Mouse (Mus musculus) gonadal fat pad, adult 2 months (tissue): ENCODE data around the gene Alkbh4. TPM values are rescaled to one million over a fixed set of nuclear protein-coding genes. Genes with fewer than 3 reads are reported as not detected.

Experiments used
- DNase-seq: peaks from one replicate; pipeline ENCODE4 v3.0.0-alpha.2; 2012; ENCODE audit warnings: low read depth
- polyA plus RNA-seq: library from polyadenylated mRNA; depleted of rRNA; stranded (reverse); fragments of >200 nt; gene quantifications from 2 replicates; pipeline ENCODE4 v1.2.3, GENCODE M21; 2012; rRNA removed

Gene Alkbh4
- polyA plus RNA-seq, 1 experiment, result 10.8 TPM

DNA sequence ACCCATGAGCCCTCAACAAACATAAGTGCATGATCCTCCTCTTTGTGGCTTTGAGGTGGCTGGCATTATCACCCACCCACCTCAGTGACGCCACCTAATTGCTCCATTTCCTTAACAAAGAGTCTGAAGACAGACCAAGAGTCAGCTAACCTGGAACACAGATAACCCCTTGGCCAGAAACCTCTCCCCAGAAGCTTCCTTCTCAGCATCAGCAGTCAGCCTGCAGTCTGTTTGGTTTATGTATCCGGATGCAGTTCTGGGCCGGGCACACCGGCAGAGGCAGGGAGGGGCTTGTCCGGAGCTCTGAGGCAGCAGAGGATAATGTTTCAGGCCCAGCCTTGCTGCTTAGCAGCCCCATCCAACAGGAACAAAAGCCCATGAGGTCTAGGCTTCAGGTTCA is 43.6 kb downstream of the Alkbh4 start:
- DNase-seq, result no peak

DNA sequence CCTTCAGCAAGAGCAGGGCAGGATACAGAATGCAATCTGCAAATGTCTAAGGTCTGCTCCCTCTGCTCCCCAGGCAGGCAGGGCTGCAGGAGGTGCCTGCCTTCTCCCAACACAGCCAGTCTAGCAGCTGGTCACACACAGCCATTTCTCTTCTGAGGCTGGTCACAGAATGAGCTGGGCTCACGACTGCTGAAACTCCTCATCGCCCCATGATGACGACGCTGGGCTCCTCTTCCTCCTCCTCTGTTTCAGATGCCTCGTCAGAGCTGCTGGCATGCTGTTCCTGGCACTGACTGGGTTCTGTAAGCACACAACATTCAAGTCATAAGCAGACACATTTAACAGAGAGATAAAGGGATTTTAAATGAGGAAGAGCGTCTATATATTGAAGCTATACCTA is 45.3 kb downstream of the Alkbh4 start:
- DNase-seq, result no peak

DNA sequence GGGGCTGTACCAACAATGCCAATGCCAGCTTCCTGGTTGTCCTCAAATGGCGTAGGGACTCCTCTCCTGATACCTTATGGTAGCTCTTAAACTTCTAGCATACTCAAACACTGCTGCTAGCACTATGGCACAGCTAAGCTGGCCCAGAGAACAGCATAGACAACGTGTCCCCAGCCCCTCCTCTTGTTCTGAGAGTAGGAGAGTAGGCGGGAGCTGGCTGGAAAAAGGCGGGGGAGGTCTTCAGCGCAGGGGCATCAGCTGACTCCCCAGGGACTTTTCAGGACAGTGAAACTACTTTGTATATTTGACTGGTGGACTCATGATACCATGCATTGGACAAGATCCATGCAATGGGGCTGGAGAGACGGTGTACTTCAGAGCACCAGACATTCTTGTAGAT is 46.1 kb downstream of the Alkbh4 start:
- DNase-seq, result no peak

DNA sequence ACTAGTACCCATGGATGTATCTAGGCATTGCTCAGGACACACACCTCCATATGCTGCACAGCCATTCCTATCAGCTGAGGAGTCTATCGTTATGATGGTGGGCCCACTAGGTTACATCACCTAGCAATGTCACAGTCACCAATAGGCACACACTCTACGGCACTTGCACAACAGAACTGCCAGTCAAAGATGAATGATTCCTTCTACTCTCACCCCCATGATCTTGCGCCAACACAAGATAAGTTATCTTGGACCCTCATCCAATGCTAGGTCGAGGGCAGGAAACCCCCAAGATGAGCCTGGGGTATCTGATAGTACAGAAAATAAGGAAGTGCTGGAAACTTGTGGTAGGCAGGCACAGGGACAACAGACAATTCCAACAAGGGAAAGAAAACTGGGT is 46.9 kb downstream of the Alkbh4 start:
- no peak for DNase-seq

DNA sequence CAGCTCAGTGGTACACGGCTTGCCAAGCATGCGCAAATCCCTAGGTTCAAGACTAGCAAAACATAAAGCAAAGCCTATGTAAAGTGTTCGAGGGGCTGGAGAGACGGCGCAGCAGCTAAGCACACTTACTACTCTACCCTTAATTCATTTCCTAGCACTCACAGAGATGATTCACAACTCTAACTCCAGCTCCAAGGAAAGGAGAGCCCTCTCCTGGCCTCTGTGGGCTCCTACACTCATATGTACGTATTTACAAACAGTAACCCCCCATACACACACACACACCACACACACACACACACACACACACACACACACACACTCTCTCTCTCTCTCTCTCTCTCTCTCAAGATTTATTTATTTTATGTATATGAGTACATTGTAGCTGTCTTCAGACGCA is 47.8 kb downstream of the Alkbh4 start:
- no peak for DNase-seq

DNA sequence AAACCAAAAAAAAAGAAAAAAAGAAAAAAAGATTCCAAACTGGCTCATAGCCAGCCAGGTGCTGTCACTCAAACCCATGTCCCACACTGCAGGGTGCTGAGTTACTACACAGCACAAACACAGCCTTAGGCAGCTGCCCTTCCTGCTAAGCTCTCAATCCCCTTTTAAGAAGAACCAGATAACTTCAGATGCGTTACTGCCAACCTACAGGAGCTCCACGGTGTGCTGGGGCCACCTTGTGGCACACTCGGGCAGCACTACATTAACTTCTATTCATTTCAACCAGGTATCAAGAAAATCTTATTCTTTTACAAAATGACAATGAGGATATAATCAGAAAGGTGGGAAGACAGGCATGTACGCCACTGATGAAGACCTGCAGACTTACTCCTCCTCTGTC is 50.8 kb downstream of the Alkbh4 start:
- DNase-seq, result no peak

Other genes with a start within 250 kb of the Alkbh4 start
- gene Hspb1, start 248.2 kb upstream of the Alkbh4 start, polyA plus RNA-seq, result 195 and 199 TPM in 2 replicates
- 138 and 165 TPM in 2 replicates for gene Ywhag, start 201.5 kb upstream of the Alkbh4 start, polyA plus RNA-seq
- 12.2 and 15.4 TPM in 2 replicates for gene Ssc4d, start 161.6 kb upstream of the Alkbh4 start, polyA plus RNA-seq
- not detected in 2 replicates for gene Zp3, start 156.0 kb upstream of the Alkbh4 start, polyA plus RNA-seq
- gene Dtx2, start 141.3 kb upstream of the Alkbh4 start, polyA plus RNA-seq, result 44.3 and 51.7 TPM in 2 replicates
- 29.6 and 32.1 TPM in 2 replicates for gene Upk3b, start 97.7 kb upstream of the Alkbh4 start, polyA plus RNA-seq
- 0.99 and 1.1 TPM in 2 replicates for gene Upk3bl, start 81.7 kb upstream of the Alkbh4 start, polyA plus RNA-seq
- gene Rasa4, start 52.2 kb upstream of the Alkbh4 start, polyA plus RNA-seq, result 11.2 and 12.8 TPM in 2 replicates
- gene Polr2j, start 19.5 kb upstream of the Alkbh4 start, polyA plus RNA-seq, result 91.4 and 107 TPM in 2 replicates
- gene Lrwd1, start 72 bp upstream of the Alkbh4 start, polyA plus RNA-seq, result 19.4 and 22.3 TPM in 2 replicates
- 9.3 and 10.0 TPM in 2 replicates for gene Orai2, start 34.6 kb downstream of the Alkbh4 start, polyA plus RNA-seq
- gene Prkrip1, start 62.8 kb downstream of the Alkbh4 start, polyA plus RNA-seq, result 11.9 and 12.9 TPM in 2 replicates
- gene Sh2b2, start 110.4 kb downstream of the Alkbh4 start, polyA plus RNA-seq, result 28.1 and 31.8 TPM in 2 replicates